Mouse (Mus musculus) limb, embryonic 15.5 days (tissue): ENCODE measurements around the gene Lat2. TPM values are rescaled to one million over a fixed set of nuclear protein-coding genes. Genes with fewer than 3 reads are reported as not detected.

ENCODE experiments used
- ATAC-seq: fragments of 200-750 bp; cut with Nextera tagmentation; 2 replicates; pipeline ENCODE4 v1.8.0; 2017; ENCODE audit warnings: low read depth, moderate TSS enrichment; ENCODE audit not compliant: insufficient number of reproducible peaks, low FRiP score, low TSS enrichment
- H3K27ac ChIP-seq: fragments of 300-500 bp; sonication (generic); 2 replicates; pipeline ENCODE4 v1.5.1; 2015; ENCODE audit warnings: moderate library complexity, mild to moderate bottlenecking, inconsistent platforms
- H3K27me3 ChIP-seq: fragments of 300-500 bp; sonication (generic); 2 replicates; pipeline ENCODE4 v1.6.1; 2015; ENCODE audit warnings: inconsistent platforms
- H3K36me3 ChIP-seq: fragments of 300-500 bp; sonication (generic); 2 replicates; pipeline ENCODE4 v1.6.1; 2015; ENCODE audit warnings: inconsistent platforms
- H3K4me1 ChIP-seq: fragments of 300-500 bp; sonication (generic); 2 replicates; pipeline ENCODE4 v1.6.1; 2015; ENCODE audit warnings: inconsistent platforms
- H3K4me2 ChIP-seq: fragments of 300-500 bp; sonication (generic); 2 replicates; pipeline ENCODE4 v1.6.1; 2015; ENCODE audit warnings: mild to moderate bottlenecking, inconsistent platforms
- H3K4me3 ChIP-seq: fragments of 300-500 bp; sonication (generic); 2 replicates; pipeline ENCODE4 v1.5.1; 2015; ENCODE audit warnings: mild to moderate bottlenecking, inconsistent platforms
- H3K9ac ChIP-seq: fragments of 300-500 bp; sonication (generic); 2 replicates; pipeline ENCODE4 v1.6.1; 2015; ENCODE audit warnings: inconsistent platforms
- H3K9me3 ChIP-seq: fragments of 300-500 bp; sonication (generic); 2 replicates; pipeline ENCODE4 v1.6.1; 2016; ENCODE audit warnings: inconsistent platforms
- WGBS: fragments of 180-500 bp; shearing (Covaris S2); methylation state at CpG from one replicate; pipeline ENCODE4 v1.1.7; 2015; 5-methylcytosine and 5-hydroxymethylcytosine counted together
- polyA plus RNA-seq: library from polyadenylated mRNA; unstranded; fragments of >200 nt; fragmentation: Nextera tagmentation; extraction: Ambion mirVana; gene quantifications from 2 replicates; pipeline ENCODE4 v1.2.1, GENCODE M21; 2015

The Lat2 gene
- polyA plus RNA-seq, 1 experiment from 2014 or later, result 8.8 TPM

DNA sequence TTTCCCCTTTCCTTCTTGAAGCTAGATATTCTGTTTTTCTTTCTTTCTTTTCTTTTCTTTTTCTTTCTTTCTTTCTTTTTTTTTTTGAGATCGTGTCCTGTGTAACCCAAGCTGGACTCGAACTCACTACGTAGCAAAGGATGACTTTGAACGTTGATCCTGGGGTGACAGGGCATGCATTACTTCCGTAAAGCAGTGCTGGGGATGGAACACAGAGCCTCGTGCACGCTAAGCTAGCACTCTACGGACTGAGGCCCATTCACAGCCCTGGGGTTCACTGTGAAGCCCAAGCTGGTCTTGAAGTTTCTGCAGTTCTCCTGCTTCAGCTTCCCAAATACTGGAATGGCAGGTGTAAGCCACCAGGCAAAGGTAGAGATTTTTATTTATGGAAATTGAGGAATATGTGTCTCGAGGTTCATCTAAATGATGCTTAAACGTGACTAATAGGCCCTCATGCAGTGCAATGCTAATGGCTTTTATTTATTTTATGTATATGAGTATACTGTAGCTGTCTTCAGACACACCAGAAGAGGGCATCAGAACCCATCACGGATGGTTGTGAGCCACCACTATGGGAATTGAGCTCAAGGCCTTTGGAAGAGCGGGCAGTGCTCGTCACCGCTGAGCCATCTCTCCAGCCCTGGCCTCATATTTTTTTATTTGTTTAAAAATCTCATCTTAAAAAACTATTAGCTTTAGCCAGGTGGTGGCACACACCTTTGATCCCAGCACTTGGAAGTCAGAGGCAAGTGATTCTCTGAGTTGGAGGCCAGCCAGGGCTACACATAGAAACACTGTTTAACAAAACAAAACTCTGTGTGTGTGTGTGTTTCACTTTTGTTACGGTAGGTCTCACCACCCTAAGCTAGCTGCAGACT is 31.6 kb downstream of the Lat2 start:
- Histone ChIP-seq H3K4me2 (peak overlapping the region; percentile 73), H3K36me3 (peaks cover 16% of the 10 kb centered on the region; the same call in 1 of the 2 replicates), H3K9me3 (no peaks in the 10 kb centered on the region), H3K27ac (0 out of 2 replicates have a peak overlapping the region, but pooled peaks have one; percentile 48), H3K9ac (peak overlapping the region; percentile 85), H3K4me1 (peaks cover 11% of the 10 kb centered on the region), H3K27me3 (no peaks in the 10 kb centered on the region), H3K4me3 (peak overlapping the region; percentile 73)
- 26% methylated on average over 15 of the region's 15 CpGs for WGBS
- ATAC-seq, result no peak

DNA sequence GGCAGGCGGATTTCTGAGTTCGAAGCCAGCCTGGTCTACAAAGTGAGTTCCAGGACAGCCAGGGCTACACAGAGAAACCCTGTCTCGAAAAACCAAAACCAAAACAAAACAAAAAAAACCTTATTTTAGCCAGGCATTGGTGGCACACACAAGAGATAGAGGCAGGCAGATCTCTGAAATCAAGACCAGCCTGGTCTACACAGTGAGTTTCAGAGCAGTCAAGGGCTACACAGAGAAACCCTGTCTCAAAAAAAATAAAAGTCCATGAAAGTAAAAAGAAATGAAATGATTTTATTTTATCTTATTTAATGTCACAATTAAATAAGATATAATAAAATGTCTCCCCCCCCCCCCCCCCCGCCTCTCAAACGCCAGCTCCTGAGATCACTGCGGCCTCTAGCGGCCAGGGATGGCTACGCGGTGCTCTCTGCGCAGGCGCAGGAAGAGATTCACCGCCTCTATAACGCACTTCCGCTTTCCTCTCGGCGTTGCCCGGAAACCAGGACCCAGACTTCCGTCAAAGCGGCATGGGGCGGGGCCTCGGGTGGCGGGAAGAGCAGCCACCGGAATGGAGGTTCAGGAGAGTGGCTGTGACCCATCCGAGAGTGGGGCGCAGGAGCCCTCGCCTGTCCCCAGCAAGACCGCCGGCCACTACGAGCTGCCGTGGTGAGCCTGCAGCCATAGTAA is 32.5 kb downstream of the Lat2 start:
- ATAC-seq, result peak; percentile 90
- Histone ChIP-seq H3K27me3 (no peaks in the 10 kb centered on the region), H3K27ac (0 out of 2 replicates have a peak overlapping the region, but pooled peaks have one; percentile 48), H3K9me3 (no peaks in the 10 kb centered on the region), H3K4me2 (peak overlapping the region; percentile 73), H3K4me3 (peak overlapping the region; percentile 73), H3K36me3 (peaks cover 10% of the 10 kb centered on the region; the same call in 1 of the 2 replicates), H3K4me1 (peaks cover 11% of the 10 kb centered on the region), H3K9ac (peak overlapping the region; percentile 85)
- 8% methylated on average over 28 of the region's 30 CpGs for WGBS

DNA sequence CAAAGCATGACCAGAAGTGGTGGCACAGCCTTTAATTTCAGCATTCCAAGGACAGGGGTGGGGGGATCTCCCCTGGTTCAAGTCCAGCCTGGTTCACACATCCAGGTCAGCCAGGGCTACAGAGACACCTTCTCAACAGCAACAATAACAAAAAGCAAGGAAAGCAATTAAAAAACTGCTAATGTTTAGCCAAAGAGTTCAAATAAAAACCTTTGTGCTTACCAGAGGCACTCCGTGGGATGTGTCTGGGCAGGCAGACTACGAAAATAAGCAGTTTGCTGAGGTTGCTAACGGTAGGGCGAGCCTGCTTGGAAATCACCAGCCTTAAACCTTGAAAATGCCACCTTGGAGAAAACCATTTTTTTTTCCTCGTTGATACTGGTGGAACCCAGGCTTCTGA is 33.7 kb downstream of the Lat2 start, which contains the start of gene Rfc2:
Gene Rfc2 (plus strand): TSS at position 221 of the 400 bp plus-strand sequence.
- WGBS, result 59% methylated on average over 5 of the region's 5 CpGs
- Histone ChIP-seq H3K27ac (no peak within 1 kb of the TSS), H3K36me3 (no peaks in the 10 kb centered on the region), H3K4me1 (peaks cover 11% of the 10 kb centered on the region), H3K9ac (no peak within 1 kb of the TSS), H3K4me2 (no peak within 1 kb of the TSS), H3K27me3 (no peaks in the 10 kb centered on the region), H3K4me3 (no peak within 1 kb of the TSS), H3K9me3 (no peaks in the 10 kb centered on the region)
- no peak for ATAC-seq

DNA sequence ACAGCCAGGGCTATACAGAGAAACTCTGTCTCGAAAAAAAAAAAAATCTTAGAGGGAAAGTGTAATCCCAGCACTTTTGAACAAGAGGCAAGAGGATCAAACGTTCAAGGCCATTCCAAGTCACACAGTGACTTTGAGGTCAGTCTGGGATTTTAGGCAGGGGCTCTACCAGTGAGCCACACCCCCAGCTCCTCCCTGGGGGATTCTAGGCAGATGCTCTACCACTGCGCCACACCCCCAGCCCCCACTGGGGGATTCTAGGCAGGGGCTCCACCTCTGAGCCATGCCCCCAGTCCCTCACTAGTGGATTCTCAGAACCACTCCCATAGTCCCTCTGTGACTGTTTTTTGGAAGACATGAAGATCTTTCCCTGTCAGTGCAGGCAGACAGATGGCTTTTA is 35.7 kb downstream of the Lat2 start:
- no peak overlapping the region for H3K27ac ChIP-seq
- H3K4me1 ChIP-seq, result peaks cover 11% of the 10 kb centered on the region
- H3K4me2 ChIP-seq, result no peak overlapping the region
- H3K4me3 ChIP-seq, result no peak overlapping the region
- H3K27me3 ChIP-seq, result no peaks in the 10 kb centered on the region
- H3K9me3 ChIP-seq, result no peaks in the 10 kb centered on the region
- WGBS, result 61% methylated on average over 3 of the region's 3 CpGs
- no peak overlapping the region for H3K9ac ChIP-seq
- no peaks in the 10 kb centered on the region for H3K36me3 ChIP-seq
- no peak for ATAC-seq

DNA sequence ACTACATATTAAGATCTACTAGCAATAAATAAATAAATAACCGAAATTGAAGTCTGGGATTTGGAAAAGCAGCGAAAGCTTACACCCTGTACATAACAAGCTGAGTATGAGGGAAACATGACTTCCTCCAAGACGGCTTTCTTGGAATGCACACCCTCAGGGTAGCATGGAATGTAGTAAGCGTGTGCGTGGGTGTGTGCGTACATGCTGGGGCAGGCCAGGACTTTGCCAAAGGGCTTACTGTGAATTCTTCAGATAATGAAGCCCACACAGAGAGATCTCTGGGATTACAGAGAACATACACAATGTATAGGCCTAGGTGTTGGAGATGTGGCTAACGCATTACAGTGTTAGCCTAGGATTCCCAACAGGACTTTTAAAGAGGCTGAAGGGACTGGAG is 37.3 kb downstream of the Lat2 start:
- H3K9me3 ChIP-seq, result no peaks in the 10 kb centered on the region
- WGBS, result 66% methylated on average over 7 of the region's 7 CpGs
- no peak overlapping the region for H3K4me3 ChIP-seq
- H3K9ac ChIP-seq, result no peak overlapping the region
- no peaks in the 10 kb centered on the region for H3K36me3 ChIP-seq
- H3K4me1 ChIP-seq, result peaks cover 3% of the 10 kb centered on the region
- ATAC-seq, result 0 out of 2 replicates have a peak, but pooled peaks have one; percentile 36
- H3K27me3 ChIP-seq, result no peaks in the 10 kb centered on the region
- H3K4me2 ChIP-seq, result no peak overlapping the region
- H3K27ac ChIP-seq, result peak overlapping the region; percentile 22; the same call in 1 of the 2 replicates

DNA sequence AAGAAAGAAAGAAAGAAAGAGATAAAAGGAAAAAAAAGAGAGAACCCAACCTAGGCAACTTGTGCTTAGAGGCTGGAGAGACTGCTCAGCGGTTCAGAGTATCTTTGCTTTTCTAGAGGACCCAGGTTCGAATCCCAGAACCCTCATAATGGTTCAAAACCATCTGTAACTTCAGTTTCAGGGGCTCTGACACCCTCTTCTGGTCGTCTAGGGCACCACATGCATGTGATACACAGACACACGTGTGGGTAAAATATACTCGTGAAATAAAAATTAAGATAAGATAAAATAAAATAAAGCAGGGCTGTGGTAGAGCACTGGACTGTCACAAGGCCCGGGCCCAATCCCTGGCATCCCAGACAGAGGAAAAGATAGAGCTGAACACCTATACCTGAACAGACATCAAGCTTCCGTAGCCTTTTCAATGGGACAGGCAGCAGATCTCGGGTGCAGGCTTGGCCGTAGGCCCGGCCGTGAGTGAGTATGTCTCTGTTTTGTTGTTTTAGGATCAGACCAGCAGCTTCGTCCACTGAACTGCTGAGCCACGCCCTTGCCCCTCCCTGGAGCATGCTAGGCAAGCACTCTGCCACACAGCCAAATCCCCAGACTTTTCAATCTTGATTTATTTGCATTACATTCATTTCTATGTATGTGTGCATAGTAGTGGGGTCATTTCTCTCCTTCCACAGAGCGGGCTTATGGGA is 38.2 kb downstream of the Lat2 start:
- no peak overlapping the region for H3K9ac ChIP-seq

DNA sequence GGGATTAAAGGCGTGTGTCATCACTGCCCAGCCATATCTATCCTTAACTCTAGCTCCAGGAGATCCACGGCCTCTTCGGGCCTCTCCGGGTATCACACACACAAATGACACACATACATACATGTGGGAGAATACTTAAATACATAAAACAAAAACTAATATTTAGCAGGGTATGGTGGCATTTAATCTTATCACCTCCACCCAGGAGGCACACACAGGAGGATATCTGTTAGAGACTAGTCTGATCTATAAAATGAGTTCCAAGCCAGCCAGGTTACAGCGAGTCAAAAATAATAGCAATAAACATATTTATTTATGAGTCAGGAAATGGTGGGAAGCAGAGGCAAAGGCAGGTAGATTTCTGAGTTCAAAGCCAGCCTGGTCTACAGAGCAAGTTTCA is 39.0 kb downstream of the Lat2 start:
- Histone ChIP-seq H3K4me1 (peaks cover 9% of the 10 kb centered on the region), H3K4me3 (no peak overlapping the region), H3K9ac (no peak overlapping the region), H3K9me3 (no peaks in the 10 kb centered on the region), H3K4me2 (no peak overlapping the region), H3K27me3 (no peaks in the 10 kb centered on the region), H3K36me3 (no peaks in the 10 kb centered on the region), H3K27ac (no peak overlapping the region)
- 93% methylated on average over 5 of the region's 5 CpGs for WGBS
- ATAC-seq, result no peak

More for the DNA sequence above, 38.2 kb downstream of the Lat2 start:
- Histone ChIP-seq H3K4me2 (no peak overlapping the region), H3K36me3 (no peaks in the 10 kb centered on the region), H3K4me1 (peaks cover 9% of the 10 kb centered on the region), H3K27me3 (no peaks in the 10 kb centered on the region), H3K9me3 (no peaks in the 10 kb centered on the region), H3K27ac (no peak overlapping the region), H3K4me3 (no peak overlapping the region)
- ATAC-seq, result no peak
- 76% methylated on average over 14 of the region's 14 CpGs for WGBS

DNA sequence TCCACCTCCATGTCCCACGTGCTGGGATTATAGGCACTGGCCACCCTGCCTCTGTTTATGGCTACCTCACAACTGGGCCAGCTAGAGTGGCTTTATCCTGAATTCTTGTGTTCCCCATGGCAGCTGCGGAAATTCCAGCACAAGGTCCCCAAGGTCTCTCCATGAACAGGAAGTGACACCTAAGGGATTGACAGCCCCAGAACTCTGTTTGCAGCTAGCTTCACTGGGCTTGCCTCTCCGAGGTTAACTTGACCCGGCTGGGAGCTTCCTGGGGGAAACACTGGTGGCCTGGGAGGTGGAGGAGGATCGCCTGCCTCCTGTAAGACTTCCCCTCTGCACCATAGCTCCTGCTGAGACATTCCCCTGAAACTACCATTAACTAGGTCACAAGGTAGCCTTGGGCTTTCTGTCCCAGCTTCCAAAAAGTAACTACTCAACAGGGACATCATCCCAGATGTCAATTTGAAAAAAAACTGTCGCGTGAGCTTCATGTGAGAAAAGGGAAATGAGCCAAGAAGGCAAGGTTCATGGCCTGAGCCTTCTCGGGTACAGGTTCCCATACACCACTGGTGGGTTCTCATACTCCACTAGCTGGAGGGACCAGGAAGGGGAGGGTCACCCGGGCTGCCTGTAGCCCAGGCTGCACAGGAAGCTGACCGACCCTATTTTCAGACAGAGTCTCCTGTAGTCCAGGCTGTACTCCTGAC is 42.2 kb downstream of the Lat2 start:
- Histone ChIP-seq H3K4me1 (peaks cover 14% of the 10 kb centered on the region), H3K4me2 (peak overlapping the region; percentile 79), H3K9ac (no peak overlapping the region; the same call in 1 of the 2 replicates), H3K36me3 (no peaks in the 10 kb centered on the region), H3K27ac (peak overlapping the region; percentile 80), H3K9me3 (no peaks in the 10 kb centered on the region), H3K4me3 (peak overlapping the region; percentile 54), H3K27me3 (no peaks in the 10 kb centered on the region)
- 33% methylated on average over 10 of the region's 10 CpGs for WGBS
- ATAC-seq, result no peak

DNA sequence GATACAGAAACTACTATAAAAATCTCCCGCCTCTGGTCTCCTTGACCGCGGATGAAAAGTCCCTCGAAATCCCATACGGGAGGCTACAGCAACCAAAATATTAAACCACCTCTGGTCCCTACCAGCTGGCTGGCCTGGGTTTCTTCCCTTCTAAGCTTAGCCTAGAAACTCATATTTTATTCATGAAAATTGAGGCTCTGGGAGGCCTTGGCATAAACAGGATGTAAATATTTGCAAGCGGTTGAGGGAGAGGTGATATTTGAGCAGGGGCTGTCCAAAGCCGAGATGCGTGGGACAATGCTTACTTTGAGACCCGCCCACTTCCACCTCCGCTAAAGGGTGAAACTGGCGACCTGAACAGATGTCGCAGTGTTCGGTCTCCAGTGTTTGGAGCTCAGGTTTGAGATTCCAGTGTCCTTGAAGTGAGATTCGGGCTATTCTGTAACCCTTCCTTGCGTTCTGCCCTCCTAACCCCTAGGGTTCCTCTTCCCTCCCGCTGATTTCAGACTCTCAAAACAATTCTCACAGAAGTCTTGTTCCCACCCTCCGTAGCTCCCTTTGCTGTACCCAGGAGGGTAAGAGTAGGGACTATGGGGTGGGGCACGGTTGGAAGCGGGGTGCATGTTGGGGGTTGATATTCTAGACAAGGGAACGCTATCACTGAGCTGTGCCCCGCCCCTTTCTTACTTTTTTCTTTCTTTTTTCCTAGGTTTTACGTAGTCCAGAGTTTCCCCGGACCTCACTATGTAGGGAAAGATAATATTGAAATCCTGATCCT is 42.9 kb downstream of the Lat2 start:
- Histone ChIP-seq H3K9me3 (no peaks in the 10 kb centered on the region), H3K4me1 (peaks cover 14% of the 10 kb centered on the region), H3K9ac (peak overlapping the region; percentile 42), H3K36me3 (no peaks in the 10 kb centered on the region), H3K4me3 (peak overlapping the region; percentile 54), H3K27me3 (no peaks in the 10 kb centered on the region), H3K4me2 (peak overlapping the region; percentile 79), H3K27ac (peak overlapping the region; percentile 80)
- ATAC-seq, result peak; percentile 31; the same call in 1 of the 2 replicates
- WGBS, result 1% methylated on average over 23 of the region's 23 CpGs

DNA sequence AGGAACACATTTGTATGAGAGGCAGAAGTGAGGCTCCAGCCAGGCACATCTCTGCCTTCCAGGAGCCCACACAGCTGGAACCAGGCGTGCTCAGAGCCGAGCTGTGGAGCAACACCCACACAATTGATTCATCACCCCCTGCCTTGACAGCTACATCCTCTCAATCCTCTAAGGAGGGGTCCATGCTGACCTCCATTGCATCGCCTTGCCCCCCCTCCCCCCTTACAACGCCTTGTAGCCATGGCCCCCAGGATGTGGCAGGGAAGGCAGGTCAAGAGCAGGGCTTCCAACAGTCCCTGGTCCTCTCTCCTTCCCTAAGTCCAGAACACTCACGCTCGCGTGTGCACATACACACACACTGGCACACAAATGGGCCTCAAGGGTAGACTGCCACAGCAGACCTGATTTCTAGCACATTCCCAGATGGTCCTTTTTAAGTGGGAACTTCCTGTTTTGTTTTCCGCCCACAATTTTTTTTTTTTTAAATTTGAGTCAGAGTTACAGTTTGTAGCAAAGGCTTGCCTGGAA is 45.8 kb downstream of the Lat2 start:
- peak overlapping the region; percentile 38 for H3K27ac ChIP-seq
- no peaks in the 10 kb centered on the region for H3K36me3 ChIP-seq
- ATAC-seq, result no peak
- no peaks in the 10 kb centered on the region for H3K27me3 ChIP-seq
- peaks cover 14% of the 10 kb centered on the region for H3K4me1 ChIP-seq
- H3K9ac ChIP-seq, result no peak overlapping the region
- H3K4me3 ChIP-seq, result no peak overlapping the region
- H3K4me2 ChIP-seq, result no peak overlapping the region
- no peaks in the 10 kb centered on the region for H3K9me3 ChIP-seq
- 46% methylated on average over 8 of the region's 8 CpGs for WGBS
